In the genomic region with DNA sequence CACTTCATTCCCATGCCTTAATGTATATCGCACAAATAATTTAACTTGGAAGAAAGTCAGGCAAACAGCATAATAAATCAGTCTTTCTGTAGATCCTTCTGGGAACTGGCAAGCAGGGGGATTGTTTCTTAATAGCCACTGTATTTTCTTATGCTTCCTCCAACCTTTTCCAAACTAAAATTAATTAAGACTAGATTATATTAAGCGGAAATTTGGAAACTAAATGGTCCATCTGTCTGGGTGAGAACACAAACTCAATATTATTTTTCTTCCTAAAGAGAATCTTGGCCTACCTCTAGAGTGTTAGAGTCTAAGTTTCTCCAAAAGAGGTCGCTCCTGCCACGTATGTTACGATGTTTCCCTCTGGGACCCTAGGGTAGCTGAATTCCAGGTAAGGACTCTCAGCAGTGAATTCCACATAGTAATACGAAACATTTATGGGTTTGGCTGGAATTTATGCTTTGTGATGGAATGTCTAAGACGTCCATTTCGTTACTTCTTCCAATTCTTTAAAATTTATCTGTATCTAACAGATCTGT, we compare ENCODE assay signal across 17 mouse cellular contexts. TPM values are rescaled to one million over a fixed set of nuclear protein-coding genes. Genes with fewer than 3 reads are reported as not detected.
DNase-seq lines count a peak whose midpoint lies in the region; ATAC-seq and TF ChIP-seq lines count a peak whose summit lies in the region.
"Had no signal": no experiment of that assay in that cellular context is flagged by ENCODE, and none has a peak within 500 bp of the region (broad histone marks: within the 10 kb centered on the region; RNA-seq: fewer than 3 reads in every experiment).

No protein-coding gene starts in this region.

- no peak overlapping the region for H3K4me3 ChIP-seq in heart, postnatal 0 days (ENCODE audit: low read depth, low read length)
- H3K4me3 ChIP-seq in limb, embryonic 14.5 days (replicated peaks; ENCODE audit: low read length) = no peak overlapping the region
- H3K4me3 ChIP-seq: heart, embryonic 13.5 days; hindbrain, embryonic 12.5 days; liver, embryonic 12.5 days; neural tube, embryonic 13.5 days had no signal

- H3K4me2 ChIP-seq in heart, postnatal 0 days (ENCODE audit: low read depth, low read length) = no peak overlapping the region
- no peak overlapping the region for H3K4me2 ChIP-seq in limb, embryonic 14.5 days (replicated peaks; ENCODE audit: low read depth, low read length, severe bottlenecking)
- H3K4me2 ChIP-seq: heart, embryonic 13.5 days; hindbrain, embryonic 12.5 days; liver, embryonic 12.5 days; neural tube, embryonic 13.5 days had no signal

- intact Hi-C loops in heart, postnatal 36 days (cut with DNase I) = no loop called here

- H3K4me1 ChIP-seq in heart, postnatal 0 days (ENCODE audit: control insufficient read depth, insufficient read depth) = no peaks in the 10 kb centered on the region
- no peaks in the 10 kb centered on the region for H3K4me1 ChIP-seq in limb, embryonic 14.5 days (ENCODE audit: control insufficient read depth, insufficient read depth, low read length)
- H3K4me1 ChIP-seq: hindbrain, embryonic 12.5 days; liver, embryonic 12.5 days; neural tube, embryonic 13.5 days had no signal

- DNase-seq in heart, postnatal 0 days (ENCODE audit: low spot score) = no peak
- DNase-seq in heart, postnatal 36 days = no peak
- peak; percentile 2 for DNase-seq in lung, postnatal 36 days
- DNase-seq in lung, postnatal 10 days = no peak
- peak; percentile 81 for DNase-seq in ZHBTc4 (ENCODE audit: low read depth, low spot score)
- DNase-seq in limb, embryonic 14.5 days (ENCODE audit: low spot score) = peak; percentile 52
- DNase-seq in thymus, postnatal 10 days (ENCODE audit: low spot score in 2 of 2) = no peak
- DNase-seq: adrenal gland, postnatal 36 days; gastrocnemius, postnatal 25 days; kidney, adult 11 months; thymus, postnatal 14 days had no signal

- no peak overlapping the region for H3K27ac ChIP-seq in heart, postnatal 0 days (ENCODE audit: low read depth)
- H3K27ac ChIP-seq in limb, embryonic 14.5 days (replicated peaks; ENCODE audit: low read depth, low read length) = no peak overlapping the region
- H3K27ac ChIP-seq: heart, embryonic 13.5 days; hindbrain, embryonic 12.5 days; liver, embryonic 12.5 days; macrophage; neural tube, embryonic 13.5 days had no signal

- no peak for ATAC-seq in heart, postnatal 0 days (ENCODE audit: insufficient read depth, low read depth)
- 0 out of 2 replicates have a peak, but pooled peaks have one; percentile 41 for ATAC-seq in limb, embryonic 14.5 days (ENCODE audit: low FRiP score, low read depth)
- ATAC-seq: liver, embryonic 12.5 days; midbrain, embryonic 16.5 days had no signal

- H3K36me3 ChIP-seq in heart, postnatal 0 days (replicated peaks; ENCODE audit: control insufficient read depth, insufficient read depth, low read length) = no peaks in the 10 kb centered on the region
- H3K36me3 ChIP-seq in limb, embryonic 14.5 days (ENCODE audit: control insufficient read depth, insufficient read depth, low read length) = no peaks in the 10 kb centered on the region
- H3K36me3 ChIP-seq: heart, embryonic 13.5 days; hindbrain, embryonic 12.5 days; liver, embryonic 12.5 days; neural tube, embryonic 13.5 days had no signal

- no peak overlapping the region for H3K9ac ChIP-seq in heart, postnatal 0 days (replicated peaks; ENCODE audit: low read depth, low read length)
- no peak overlapping the region for H3K9ac ChIP-seq in limb, embryonic 14.5 days (ENCODE audit: low read depth, low read length, severe bottlenecking)
- H3K9ac ChIP-seq: heart, embryonic 13.5 days; hindbrain, embryonic 12.5 days; liver, embryonic 12.5 days; neural tube, embryonic 13.5 days had no signal

- TF ChIP-seq POLR2A in limb, embryonic 14.5 days (IDR thresholded peaks at IDR 0.05; ENCODE audit: borderline replicate concordance, extremely low read depth, insufficient read depth, insufficient read length) = no peak

- no peaks in the 10 kb centered on the region for H3K27me3 ChIP-seq in heart, postnatal 0 days (ENCODE audit: control insufficient read depth, insufficient read depth, low read length)
- H3K27me3 ChIP-seq in limb, embryonic 14.5 days (ENCODE audit: control insufficient read depth, insufficient read depth, low read length) = no peaks in the 10 kb centered on the region
- H3K27me3 ChIP-seq: heart, embryonic 13.5 days; hindbrain, embryonic 12.5 days; liver, embryonic 12.5 days; neural tube, embryonic 13.5 days had no signal

- 84% methylated on average over 8 of the region's 8 CpGs for WGBS in heart, postnatal 0 days
- WGBS in limb, embryonic 14.5 days = 53% methylated on average over 8 of the region's 8 CpGs

- no peaks in the 10 kb centered on the region for H3K9me3 ChIP-seq in heart, postnatal 0 days (replicated peaks; ENCODE audit: control insufficient read depth, low read length)
- no peaks in the 10 kb centered on the region for H3K9me3 ChIP-seq in limb, embryonic 14.5 days (ENCODE audit: control insufficient read depth, low read length)
- H3K9me3 ChIP-seq: heart, embryonic 13.5 days; hindbrain, embryonic 12.5 days; liver, embryonic 12.5 days; neural tube, embryonic 13.5 days had no signal

- no peak for TF ChIP-seq EP300 in heart, postnatal 0 days (IDR thresholded peaks at IDR 0.05; ENCODE audit: low read depth)

- peak; percentile 22 for TF ChIP-seq CTCF in heart, postnatal 0 days (IDR thresholded peaks at IDR 0.05; ENCODE audit: low read depth)

RNA-seq across cellular contexts. Expression of a gene that starts 52.0 kb away (rescaled TPM):
- 44.6 and 47.5 TPM in 2 replicates for total RNA-seq in heart, postnatal 0 days (2014; rRNA removed; ENCODE audit: low replicate concordance)
- polyA plus RNA-seq in heart, postnatal 0 days (2015; fragmentation: Nextera tagmentation; extraction: Ambion mirVana) = 17.7 and 17.9 TPM in 2 replicates
- total RNA-seq in heart, postnatal 36 days (2021) = 10 to 100 TPM; 24.4 to 27.3 TPM
- 44.2 and 52.3 TPM in 2 replicates for polyA plus RNA-seq in limb, embryonic 14.5 days (2012; rRNA removed)
- 36.3 and 42.8 TPM in 2 replicates for polyA plus RNA-seq in limb, embryonic 14.5 days (2014; fragmentation: Nextera tagmentation; extraction: Ambion mirVana)

Comparison
In these comparisons a context has a peak if more than half of its experiments do, and no peak if none do; other contexts are left out.
1. DNase-seq: peak in lung, postnatal 36 days (single experiment), ZHBTc4 (single experiment) and limb, embryonic 14.5 days (single experiment); none in heart, postnatal 0 days (single experiment), heart, postnatal 36 days (0 of 2), lung, postnatal 10 days (single experiment) and thymus, postnatal 10 days (0 of 2).